Mouse (Mus musculus): ENCODE data around the gene Tor1aip2. TPM values are rescaled to one million over a fixed set of nuclear protein-coding genes. Genes with fewer than 3 reads are reported as not detected.

The Tor1aip2 gene
- polyA plus RNA-seq (2015; fragmentation: Nextera tagmentation; extraction: Ambion mirVana) = 75.5 and 80.6 TPM in 2 replicates

GRCm38 (mm10) chr1:156035269-156035929 is at the start of gene Tor1aip2:
Tor1aip2 (plus strand) TSS chr1:156035403.
- peak; percentile 68 for ATAC-seq (replicated peaks; ENCODE audit: extremely low read depth, insufficient read depth, low FRiP score)
- H3K27ac ChIP-seq (ENCODE audit: low read length) = peak within 1 kb of the TSS; percentile 100
- H3K9ac ChIP-seq (ENCODE audit: low read length) = peak within 1 kb of the TSS; percentile 96
- H3K27me3 ChIP-seq (ENCODE audit: control insufficient read depth, insufficient read depth, low read length) = no peaks in the 10 kb centered on the region
- H3K4me2 ChIP-seq (ENCODE audit: low read depth, low read length) = peak within 1 kb of the TSS; percentile 89
- peaks cover 12% of the 10 kb centered on the region for H3K4me1 ChIP-seq (ENCODE audit: control insufficient read depth, insufficient read depth, low read length)
- H3K4me3 ChIP-seq (ENCODE audit: low read length) = peak within 1 kb of the TSS; percentile 76
- peaks cover 26% of the 10 kb centered on the region for H3K36me3 ChIP-seq (ENCODE audit: control insufficient read depth, insufficient read depth)
- under 1% methylated on average over 55 of the region's 59 CpGs for WGBS
- H3K9me3 ChIP-seq (replicated peaks; ENCODE audit: control insufficient read depth, low read length) = no peaks in the 10 kb centered on the region

GRCm38 (mm10) chr1:155987625-155988024 is 47.6 kb upstream of the Tor1aip2 start:
- H3K27ac ChIP-seq (ENCODE audit: low read length) = no peak overlapping the region
- no peaks in the 10 kb centered on the region for H3K36me3 ChIP-seq (ENCODE audit: control insufficient read depth, insufficient read depth)
- ATAC-seq (replicated peaks; ENCODE audit: extremely low read depth, insufficient read depth, low FRiP score) = no peak
- H3K4me1 ChIP-seq (ENCODE audit: control insufficient read depth, insufficient read depth, low read length) = peaks cover 10% of the 10 kb centered on the region
- H3K4me2 ChIP-seq (ENCODE audit: low read depth, low read length) = no peak overlapping the region
- H3K9ac ChIP-seq (ENCODE audit: low read length) = no peak overlapping the region
- H3K27me3 ChIP-seq (ENCODE audit: control insufficient read depth, insufficient read depth, low read length) = no peaks in the 10 kb centered on the region
- no peaks in the 10 kb centered on the region for H3K9me3 ChIP-seq (replicated peaks; ENCODE audit: control insufficient read depth, low read length)
- H3K4me3 ChIP-seq (ENCODE audit: low read length) = no peak overlapping the region
- WGBS = 78% methylated on average over 2 of the region's 2 CpGs

- no peak overlapping the region for H3K27ac ChIP-seq (ENCODE audit: low read length)
- H3K27me3 ChIP-seq (ENCODE audit: control insufficient read depth, insufficient read depth, low read length) = no peaks in the 10 kb centered on the region
- H3K4me2 ChIP-seq (ENCODE audit: low read depth, low read length) = no peak overlapping the region
- no peaks in the 10 kb centered on the region for H3K9me3 ChIP-seq (replicated peaks; ENCODE audit: control insufficient read depth, low read length)
- H3K4me1 ChIP-seq (ENCODE audit: control insufficient read depth, insufficient read depth, low read length) = peaks cover 10% of the 10 kb centered on the region
- no peak overlapping the region for H3K4me3 ChIP-seq (ENCODE audit: low read length)
- WGBS = 12% methylated on average over 2 of the region's 2 CpGs
- no peak for ATAC-seq (replicated peaks; ENCODE audit: extremely low read depth, insufficient read depth, low FRiP score)
- no peaks in the 10 kb centered on the region for H3K36me3 ChIP-seq (ENCODE audit: control insufficient read depth, insufficient read depth)
- no peak overlapping the region for H3K9ac ChIP-seq (ENCODE audit: low read length)
These were observed 45.8 kb upstream of the Tor1aip2 start for GRCm38 (mm10) chr1:155989387-155989786.

GRCm38 (mm10) chr1:155990391-155990790 is 44.8 kb upstream of the Tor1aip2 start:
- Histone ChIP-seq H3K27me3 (ENCODE audit: control insufficient read depth, insufficient read depth, low read length) (no peaks in the 10 kb centered on the region), H3K27ac (ENCODE audit: low read length) (peak overlapping the region; percentile 48; the same call in 1 of the 2 replicates), H3K9ac (ENCODE audit: low read length) (no peak overlapping the region), H3K36me3 (ENCODE audit: control insufficient read depth, insufficient read depth) (no peaks in the 10 kb centered on the region), H3K4me1 (ENCODE audit: control insufficient read depth, insufficient read depth, low read length) (peaks cover 11% of the 10 kb centered on the region), H3K4me3 (ENCODE audit: low read length) (no peak overlapping the region), H3K9me3 (replicated peaks; ENCODE audit: control insufficient read depth, low read length) (no peaks in the 10 kb centered on the region), H3K4me2 (ENCODE audit: low read depth, low read length) (peak overlapping the region; percentile 36)
- WGBS = 30% methylated on average over 11 of the region's 11 CpGs
- ATAC-seq (replicated peaks; ENCODE audit: extremely low read depth, insufficient read depth, low FRiP score) = no peak

- WGBS = 55% methylated on average over 2 of the region's 2 CpGs
- no peak overlapping the region for H3K9ac ChIP-seq (ENCODE audit: low read length)
- H3K4me1 ChIP-seq (ENCODE audit: control insufficient read depth, insufficient read depth, low read length) = peaks cover 13% of the 10 kb centered on the region
- no peak for ATAC-seq (replicated peaks; ENCODE audit: extremely low read depth, insufficient read depth, low FRiP score)
- H3K36me3 ChIP-seq (ENCODE audit: control insufficient read depth, insufficient read depth) = no peaks in the 10 kb centered on the region
- no peak overlapping the region for H3K27ac ChIP-seq (ENCODE audit: low read length)
- H3K4me3 ChIP-seq (ENCODE audit: low read length) = no peak overlapping the region
- H3K27me3 ChIP-seq (ENCODE audit: control insufficient read depth, insufficient read depth, low read length) = no peaks in the 10 kb centered on the region
- no peaks in the 10 kb centered on the region for H3K9me3 ChIP-seq (replicated peaks; ENCODE audit: control insufficient read depth, low read length)
- H3K4me2 ChIP-seq (ENCODE audit: low read depth, low read length) = no peak overlapping the region
These were observed 40.7 kb upstream of the Tor1aip2 start for GRCm38 (mm10) chr1:155994524-155994923.

- H3K4me3 ChIP-seq (ENCODE audit: low read length) = no peak overlapping the region
- peaks cover 9% of the 10 kb centered on the region for H3K4me1 ChIP-seq (ENCODE audit: control insufficient read depth, insufficient read depth, low read length)
- H3K36me3 ChIP-seq (ENCODE audit: control insufficient read depth, insufficient read depth) = no peaks in the 10 kb centered on the region
- no peaks in the 10 kb centered on the region for H3K27me3 ChIP-seq (ENCODE audit: control insufficient read depth, insufficient read depth, low read length)
- no peak for ATAC-seq (replicated peaks; ENCODE audit: extremely low read depth, insufficient read depth, low FRiP score)
- no peak overlapping the region for H3K4me2 ChIP-seq (ENCODE audit: low read depth, low read length)
- H3K9ac ChIP-seq (ENCODE audit: low read length) = no peak overlapping the region
- H3K27ac ChIP-seq (ENCODE audit: low read length) = no peak overlapping the region
- H3K9me3 ChIP-seq (replicated peaks; ENCODE audit: control insufficient read depth, low read length) = no peaks in the 10 kb centered on the region
- 16% methylated on average over 2 of the region's 2 CpGs for WGBS
These were observed 39.6 kb upstream of the Tor1aip2 start for GRCm38 (mm10) chr1:155995612-155996011.

- 77% methylated on average over 8 of the region's 8 CpGs for WGBS
- Histone ChIP-seq H3K36me3 (ENCODE audit: control insufficient read depth, insufficient read depth) (peaks cover 13% of the 10 kb centered on the region), H3K27me3 (ENCODE audit: control insufficient read depth, insufficient read depth, low read length) (no peaks in the 10 kb centered on the region), H3K9ac (ENCODE audit: low read length) (no peak overlapping the region), H3K4me1 (ENCODE audit: control insufficient read depth, insufficient read depth, low read length) (peaks cover 4% of the 10 kb centered on the region; the same call in 1 of the 2 replicates), H3K4me3 (ENCODE audit: low read length) (no peak overlapping the region), H3K27ac (ENCODE audit: low read length) (no peak overlapping the region), H3K9me3 (replicated peaks; ENCODE audit: control insufficient read depth, low read length) (no peaks in the 10 kb centered on the region), H3K4me2 (ENCODE audit: low read depth, low read length) (no peak overlapping the region)
- no peak for ATAC-seq (replicated peaks; ENCODE audit: extremely low read depth, insufficient read depth, low FRiP score)
These were observed 32.8 kb upstream of the Tor1aip2 start for GRCm38 (mm10) chr1:156002366-156002765.

- Histone ChIP-seq H3K4me3 (ENCODE audit: low read length) (no peak overlapping the region), H3K27ac (ENCODE audit: low read length) (no peak overlapping the region), H3K9ac (ENCODE audit: low read length) (no peak overlapping the region), H3K9me3 (replicated peaks; ENCODE audit: control insufficient read depth, low read length) (no peaks in the 10 kb centered on the region), H3K4me2 (ENCODE audit: low read depth, low read length) (no peak overlapping the region), H3K36me3 (ENCODE audit: control insufficient read depth, insufficient read depth) (peaks cover 19% of the 10 kb centered on the region), H3K27me3 (ENCODE audit: control insufficient read depth, insufficient read depth, low read length) (no peaks in the 10 kb centered on the region), H3K4me1 (ENCODE audit: control insufficient read depth, insufficient read depth, low read length) (peaks cover 4% of the 10 kb centered on the region; the same call in 1 of the 2 replicates)
- peak; percentile 60; the same call in 1 of the 2 replicates for ATAC-seq (replicated peaks; ENCODE audit: extremely low read depth, insufficient read depth, low FRiP score)
- 58% methylated on average over 7 of the region's 7 CpGs for WGBS
These were observed 31.8 kb upstream of the Tor1aip2 start for GRCm38 (mm10) chr1:156003201-156003935.

- H3K36me3 ChIP-seq (ENCODE audit: control insufficient read depth, insufficient read depth) = peaks cover 24% of the 10 kb centered on the region
- no peak for ATAC-seq (replicated peaks; ENCODE audit: extremely low read depth, insufficient read depth, low FRiP score)
These were observed 29.3 kb upstream of the Tor1aip2 start for GRCm38 (mm10) chr1:156005906-156006305.

More at GRCm38 (mm10) chr1:156005906-156006305, 29.3 kb upstream of the Tor1aip2 start:
- H3K4me3 ChIP-seq (ENCODE audit: low read length) = no peak overlapping the region
- WGBS = 81% methylated on average over 11 of the region's 11 CpGs
- no peaks in the 10 kb centered on the region for H3K9me3 ChIP-seq (replicated peaks; ENCODE audit: control insufficient read depth, low read length)
- H3K27me3 ChIP-seq (ENCODE audit: control insufficient read depth, insufficient read depth, low read length) = no peaks in the 10 kb centered on the region
- no peak overlapping the region for H3K4me2 ChIP-seq (ENCODE audit: low read depth, low read length)
- no peak overlapping the region for H3K27ac ChIP-seq (ENCODE audit: low read length)
- peaks cover 4% of the 10 kb centered on the region; the same call in 1 of the 2 replicates for H3K4me1 ChIP-seq (ENCODE audit: control insufficient read depth, insufficient read depth, low read length)
- H3K9ac ChIP-seq (ENCODE audit: low read length) = no peak overlapping the region
